Mouse (Mus musculus): Measurements from ENCODE around the gene Afap1l2. TPM values are rescaled to one million over a fixed set of nuclear protein-coding genes. Genes with fewer than 3 reads are reported as not detected.

Gene Afap1l2
- polyA plus RNA-seq, 1 experiment = 2.3 TPM

GRCm38 (mm10) chr19:56992978-56993545 is 15.0 kb downstream of the Afap1l2 start:
- no peaks in the 10 kb centered on the region for H3K27me3 ChIP-seq (ENCODE audit: control insufficient read depth, insufficient read depth, low read length)
- peaks cover 2% of the 10 kb centered on the region; the same call in 1 of the 2 replicates for H3K4me1 ChIP-seq (ENCODE audit: control insufficient read depth, insufficient read depth, insufficient read length, low read length)
- no peak overlapping the region for H3K27ac ChIP-seq (ENCODE audit: insufficient read depth, low read depth, low read length)
- H3K36me3 ChIP-seq (ENCODE audit: control insufficient read depth, insufficient read depth, low read length) = no peaks in the 10 kb centered on the region
- H3K4me3 ChIP-seq (ENCODE audit: low read depth, low read length) = no peak overlapping the region
- 57% methylated on average over 8 of the region's 8 CpGs for WGBS
- TF ChIP-seq CTCF (IDR thresholded peaks at IDR 0.05; ENCODE audit: extremely low read depth, insufficient read length, insufficient replicate concordance, low read depth, low read length) = no peak
- TF ChIP-seq POLR2A (IDR thresholded peaks at IDR 0.05; ENCODE audit: low read depth, low read length) = no peak

GRCm38 (mm10) chr19:56990367-56991111 is 17.5 kb downstream of the Afap1l2 start:
- H3K27me3 ChIP-seq (ENCODE audit: control insufficient read depth, insufficient read depth, low read length) = no peaks in the 10 kb centered on the region
- H3K36me3 ChIP-seq (ENCODE audit: control insufficient read depth, insufficient read depth, low read length) = no peaks in the 10 kb centered on the region
- 0 out of 2 replicates have a peak, but pooled peaks cover 2% of the 10 kb centered on the region for H3K4me1 ChIP-seq (ENCODE audit: control insufficient read depth, insufficient read depth, insufficient read length, low read length)
- TF ChIP-seq POLR2A (IDR thresholded peaks at IDR 0.05; ENCODE audit: low read depth, low read length) (no peak), CTCF (IDR thresholded peaks at IDR 0.05; ENCODE audit: extremely low read depth, insufficient read length, insufficient replicate concordance, low read depth, low read length) (no peak)
- H3K4me3 ChIP-seq (ENCODE audit: low read depth, low read length) = no peak overlapping the region
- H3K27ac ChIP-seq (ENCODE audit: insufficient read depth, low read depth, low read length) = no peak overlapping the region
- 36% methylated on average over 14 of the region's 14 CpGs for WGBS

GRCm38 (mm10) chr19:56989171-56989570 is 18.9 kb downstream of the Afap1l2 start:
- Histone ChIP-seq H3K4me1 (ENCODE audit: control insufficient read depth, insufficient read depth, insufficient read length, low read length) (0 out of 2 replicates have a peak, but pooled peaks cover 2% of the 10 kb centered on the region), H3K27ac (ENCODE audit: insufficient read depth, low read depth, low read length) (no peak overlapping the region), H3K36me3 (ENCODE audit: control insufficient read depth, insufficient read depth, low read length) (no peaks in the 10 kb centered on the region), H3K4me3 (ENCODE audit: low read depth, low read length) (no peak overlapping the region), H3K27me3 (ENCODE audit: control insufficient read depth, insufficient read depth, low read length) (no peaks in the 10 kb centered on the region)
- WGBS = 78% methylated on average over 8 of the region's 8 CpGs
- no peak for TF ChIP-seq CTCF (IDR thresholded peaks at IDR 0.05; ENCODE audit: extremely low read depth, insufficient read length, insufficient replicate concordance, low read depth, low read length)
- TF ChIP-seq POLR2A (IDR thresholded peaks at IDR 0.05; ENCODE audit: low read depth, low read length) = no peak

GRCm38 (mm10) chr19:56984229-56984628 is 23.8 kb downstream of the Afap1l2 start:
- no peak for TF ChIP-seq CTCF (IDR thresholded peaks at IDR 0.05; ENCODE audit: extremely low read depth, insufficient read length, insufficient replicate concordance, low read depth, low read length)
- TF ChIP-seq POLR2A (IDR thresholded peaks at IDR 0.05; ENCODE audit: low read depth, low read length) = no peak
- 49% methylated on average over 4 of the region's 4 CpGs for WGBS
- H3K27me3 ChIP-seq (ENCODE audit: control insufficient read depth, insufficient read depth, low read length) = no peaks in the 10 kb centered on the region
- H3K36me3 ChIP-seq (ENCODE audit: control insufficient read depth, insufficient read depth, low read length) = no peaks in the 10 kb centered on the region
- no peaks in the 10 kb centered on the region for H3K4me1 ChIP-seq (ENCODE audit: control insufficient read depth, insufficient read depth, insufficient read length, low read length)
- H3K4me3 ChIP-seq (ENCODE audit: low read depth, low read length) = no peak overlapping the region
- no peak overlapping the region for H3K27ac ChIP-seq (ENCODE audit: insufficient read depth, low read depth, low read length)

GRCm38 (mm10) chr19:56983757-56984156 is 24.3 kb downstream of the Afap1l2 start:
- Histone ChIP-seq H3K4me1 (ENCODE audit: control insufficient read depth, insufficient read depth, insufficient read length, low read length) (no peaks in the 10 kb centered on the region), H3K27ac (ENCODE audit: insufficient read depth, low read depth, low read length) (no peak overlapping the region), H3K4me3 (ENCODE audit: low read depth, low read length) (no peak overlapping the region), H3K36me3 (ENCODE audit: control insufficient read depth, insufficient read depth, low read length) (no peaks in the 10 kb centered on the region), H3K27me3 (ENCODE audit: control insufficient read depth, insufficient read depth, low read length) (no peaks in the 10 kb centered on the region)
- WGBS = 73% methylated on average over 10 of the region's 10 CpGs
- no peak for TF ChIP-seq CTCF (IDR thresholded peaks at IDR 0.05; ENCODE audit: extremely low read depth, insufficient read length, insufficient replicate concordance, low read depth, low read length)
- no peak for TF ChIP-seq POLR2A (IDR thresholded peaks at IDR 0.05; ENCODE audit: low read depth, low read length)

GRCm38 (mm10) chr19:56981760-56982159 is 26.3 kb downstream of the Afap1l2 start:
- 74% methylated on average over 9 of the region's 9 CpGs for WGBS
- Histone ChIP-seq H3K27me3 (ENCODE audit: control insufficient read depth, insufficient read depth, low read length) (no peaks in the 10 kb centered on the region), H3K27ac (ENCODE audit: insufficient read depth, low read depth, low read length) (no peak overlapping the region), H3K4me3 (ENCODE audit: low read depth, low read length) (no peak overlapping the region), H3K4me1 (ENCODE audit: control insufficient read depth, insufficient read depth, insufficient read length, low read length) (no peaks in the 10 kb centered on the region), H3K36me3 (ENCODE audit: control insufficient read depth, insufficient read depth, low read length) (no peaks in the 10 kb centered on the region)
- no peak for TF ChIP-seq POLR2A (IDR thresholded peaks at IDR 0.05; ENCODE audit: low read depth, low read length)

- 27% methylated on average over 2 of the region's 2 CpGs for WGBS
- Histone ChIP-seq H3K4me1 (ENCODE audit: control insufficient read depth, insufficient read depth, insufficient read length, low read length) (no peaks in the 10 kb centered on the region), H3K4me3 (ENCODE audit: low read depth, low read length) (no peak overlapping the region), H3K36me3 (ENCODE audit: control insufficient read depth, insufficient read depth, low read length) (no peaks in the 10 kb centered on the region), H3K27me3 (ENCODE audit: control insufficient read depth, insufficient read depth, low read length) (no peaks in the 10 kb centered on the region), H3K27ac (ENCODE audit: insufficient read depth, low read depth, low read length) (no peak overlapping the region)
- TF ChIP-seq CTCF (IDR thresholded peaks at IDR 0.05; ENCODE audit: extremely low read depth, insufficient read length, insufficient replicate concordance, low read depth, low read length) (no peak), POLR2A (IDR thresholded peaks at IDR 0.05; ENCODE audit: low read depth, low read length) (no peak)
Measured at GRCm38 (mm10) chr19:56980803-56981202, 27.2 kb downstream of the Afap1l2 start.

Measured in small intestine, adult 2 months (tissue).